Mouse (Mus musculus) small intestine, adult 2 months (tissue): Measurements from ENCODE around the gene Ankrd11.

Source experiments
- CTCF ChIP-seq: fragments of 200-500 bp; IDR thresholded peaks from 2 replicates; pipeline ENCODE4 v1.5.1; 2012; ENCODE audit warnings: low read depth, mild to moderate bottlenecking, control low read depth, inconsistent platforms, low read length, moderate library complexity, mixed read lengths; ENCODE audit not compliant: insufficient replicate concordance, insufficient read length; ENCODE audit errors: extremely low read depth
- POLR2A ChIP-seq: fragments of 200-500 bp; IDR thresholded peaks from 2 replicates; pipeline ENCODE4 v1.6.1; 2012; ENCODE audit warnings: low read depth, mild to moderate bottlenecking, control low read depth, inconsistent platforms, low read length, moderate library complexity

- TF ChIP-seq POLR2A (no peak), CTCF (no peak)
These were observed 36.3 kb downstream of the Ankrd11 start for GRCm38 (mm10) chr8:123005805-123006204.
